Mouse (Mus musculus) lung, embryonic 14.5 days (tissue): ENCODE data around the gene Styxl1. TPM values are rescaled to one million over a fixed set of nuclear protein-coding genes. Genes with fewer than 3 reads are reported as not detected.
A peak's percentile ranks its signal among the peaks of the same experiment; 100 is the strongest.

Experiments
- ATAC-seq: fragments of 200-750 bp; cut with Nextera tagmentation; 2 replicates; pipeline ENCODE4 v1.8.0; 2017; ENCODE audit warnings: mild to moderate bottlenecking, moderate TSS enrichment, moderate library complexity; ENCODE audit not compliant: insufficient read depth
- DNase-seq: peaks from one replicate; pipeline ENCODE4 v3.0.0-alpha.2; 2015
- H3K27ac ChIP-seq: fragments of 300-500 bp; sonication (generic); 2 replicates; pipeline ENCODE4 v1.5.1; 2014; ENCODE audit warnings: low read depth, mild to moderate bottlenecking, moderate library complexity
- H3K27me3 ChIP-seq: fragments of 300-500 bp; sonication (generic); 2 replicates; pipeline ENCODE4 v1.6.1; 2014; ENCODE audit warnings: low read length, control low read depth; ENCODE audit not compliant: insufficient read depth
- H3K36me3 ChIP-seq: fragments of 300-500 bp; sonication (generic); 2 replicates; pipeline ENCODE4 v1.6.1; 2014; ENCODE audit warnings: control low read depth; ENCODE audit not compliant: insufficient read depth
- H3K4me1 ChIP-seq: fragments of 300-500 bp; sonication (generic); 2 replicates; pipeline ENCODE4 v1.6.1; 2014; ENCODE audit warnings: antibody characterized with exemption, control low read depth; ENCODE audit not compliant: insufficient read depth
- H3K4me2 ChIP-seq: fragments of 300-500 bp; sonication (generic); 2 replicates; pipeline ENCODE4 v1.6.1; 2014; ENCODE audit warnings: mild to moderate bottlenecking
- H3K4me3 ChIP-seq: fragments of 300-500 bp; sonication (generic); 2 replicates; pipeline ENCODE4 v1.5.1; 2014; ENCODE audit warnings: low read depth, low read length
- H3K9ac ChIP-seq: fragments of 300-500 bp; sonication (generic); 2 replicates; pipeline ENCODE4 v1.6.1; 2014
- H3K9me3 ChIP-seq: fragments of 300-500 bp; sonication (generic); 2 replicates; pipeline ENCODE4 v1.6.1; 2016; ENCODE audit warnings: low read depth, low read length, control low read depth
- CTCF ChIP-seq: IDR thresholded peaks from 2 replicates; pipeline ENCODE4 v1.5.1; 2016; ENCODE audit warnings: antibody characterized with exemption, low read depth
- WGBS: fragments of 180-500 bp; shearing (Covaris S2); extraction: QIAGEN DNeasy Blood & Tissue Kit; methylation state at CpG from one replicate; pipeline ENCODE4 v1.1.7; 2014; 5-methylcytosine and 5-hydroxymethylcytosine counted together
- polyA plus RNA-seq: library from polyadenylated mRNA; unstranded; fragments of >200 nt; fragmentation: Nextera tagmentation; extraction: Ambion mirVana; gene quantifications from 2 replicates; pipeline ENCODE4 v1.2.1, GENCODE M21; 2014

The Styxl1 gene
- polyA plus RNA-seq: not detected in 2 replicates

- Histone ChIP-seq H3K9ac (peak within 1 kb of the TSS; percentile 86), H3K4me1 (peaks cover 8% of the 10 kb centered on the region; the same call in 1 of the 2 replicates), H3K27me3 (no peaks in the 10 kb centered on the region), H3K36me3 (peaks cover 29% of the 10 kb centered on the region), H3K9me3 (no peaks in the 10 kb centered on the region), H3K27ac (peak within 1 kb of the TSS; percentile 90), H3K4me3 (peak within 1 kb of the TSS; percentile 85), H3K4me2 (peak within 1 kb of the TSS; percentile 88)
- DNase-seq (peak; percentile 64), ATAC-seq (peak; percentile 96)
- no peak for TF ChIP-seq CTCF
- WGBS: under 1% methylated on average over 45 of the region's 45 CpGs
Measured at GRCm38 (mm10) chr5:135777796-135778470, at the start of gene Styxl1. Styxl1 (minus strand) TSS chr5:135778385.

GRCm38 (mm10) chr5:135826225-135826624, 48.0 kb upstream of the Styxl1 start:
- H3K9me3 ChIP-seq: no peaks in the 10 kb centered on the region
- H3K4me2 ChIP-seq: no peak overlapping the region
- no peaks in the 10 kb centered on the region for H3K4me1 ChIP-seq
- no peak for TF ChIP-seq CTCF
- H3K9ac ChIP-seq: no peak overlapping the region
- DNase-seq (peak; percentile 30), ATAC-seq (no peak)
- no peaks in the 10 kb centered on the region for H3K36me3 ChIP-seq
- H3K27ac ChIP-seq: no peak overlapping the region
- 47% methylated on average over 6 of the region's 6 CpGs for WGBS
- no peak overlapping the region for H3K4me3 ChIP-seq
- H3K27me3 ChIP-seq: no peaks in the 10 kb centered on the region

- 44% methylated on average over 3 of the region's 3 CpGs for WGBS
- H3K27ac ChIP-seq: no peak overlapping the region
- ATAC-seq: no peak
Measured at GRCm38 (mm10) chr5:135824517-135824916, 46.3 kb upstream of the Styxl1 start.

GRCm38 (mm10) chr5:135822316-135822944, 44.2 kb upstream of the Styxl1 start:
- 24% methylated on average over 7 of the region's 7 CpGs for WGBS
- Histone ChIP-seq H3K9ac (no peak overlapping the region), H3K36me3 (no peaks in the 10 kb centered on the region), H3K4me2 (no peak overlapping the region), H3K4me1 (no peaks in the 10 kb centered on the region), H3K27ac (no peak overlapping the region), H3K27me3 (no peaks in the 10 kb centered on the region), H3K9me3 (no peaks in the 10 kb centered on the region), H3K4me3 (no peak overlapping the region)
- DNase-seq (no peak), ATAC-seq (no peak)
- no peak for TF ChIP-seq CTCF

More at GRCm38 (mm10) chr5:135824517-135824916, 46.3 kb upstream of the Styxl1 start:
- Histone ChIP-seq H3K4me3 (no peak overlapping the region), H3K4me1 (no peaks in the 10 kb centered on the region), H3K9ac (no peak overlapping the region), H3K4me2 (no peak overlapping the region), H3K9me3 (no peaks in the 10 kb centered on the region), H3K27me3 (no peaks in the 10 kb centered on the region), H3K36me3 (no peaks in the 10 kb centered on the region)
- no peak for TF ChIP-seq CTCF
- DNase-seq: no peak

GRCm38 (mm10) chr5:135818491-135818890, 40.3 kb upstream of the Styxl1 start:
- no peaks in the 10 kb centered on the region for H3K27me3 ChIP-seq
- WGBS: 32% methylated on average over 7 of the region's 7 CpGs

GRCm38 (mm10) chr5:135812991-135813390, 34.8 kb upstream of the Styxl1 start:
- Histone ChIP-seq H3K27ac (no peak overlapping the region), H3K4me2 (no peak overlapping the region), H3K4me1 (no peaks in the 10 kb centered on the region), H3K9ac (no peak overlapping the region), H3K27me3 (no peaks in the 10 kb centered on the region), H3K9me3 (no peaks in the 10 kb centered on the region), H3K4me3 (no peak overlapping the region), H3K36me3 (no peaks in the 10 kb centered on the region)
- no peak for TF ChIP-seq CTCF
- no peak for ATAC-seq
- 64% methylated on average over 5 of the region's 5 CpGs for WGBS
- no peak for DNase-seq

More at GRCm38 (mm10) chr5:135818491-135818890, 40.3 kb upstream of the Styxl1 start:
- Histone ChIP-seq H3K4me2 (no peak overlapping the region), H3K27ac (no peak overlapping the region), H3K36me3 (no peaks in the 10 kb centered on the region), H3K9me3 (no peaks in the 10 kb centered on the region), H3K4me1 (no peaks in the 10 kb centered on the region), H3K9ac (no peak overlapping the region), H3K4me3 (no peak overlapping the region)
- ATAC-seq (no peak), DNase-seq (no peak)
- TF ChIP-seq CTCF: no peak

- Histone ChIP-seq H3K4me3 (no peak overlapping the region), H3K9ac (no peak overlapping the region), H3K36me3 (no peaks in the 10 kb centered on the region), H3K27ac (no peak overlapping the region), H3K9me3 (no peaks in the 10 kb centered on the region), H3K4me2 (no peak overlapping the region), H3K4me1 (no peaks in the 10 kb centered on the region), H3K27me3 (no peaks in the 10 kb centered on the region)
- 39% methylated on average over 3 of the region's 3 CpGs for WGBS
- DNase-seq (no peak), ATAC-seq (no peak)
- no peak for TF ChIP-seq CTCF
Measured at GRCm38 (mm10) chr5:135807263-135807637, 29.1 kb upstream of the Styxl1 start.
